Mouse (Mus musculus) right cerebral cortex, postnatal 25 days (tissue): Measurements from ENCODE around the gene Ptgis.
A peak's percentile ranks its signal among the peaks of the same experiment; 100 is the strongest.

Source experiments
- DNase-seq: peaks from one replicate; pipeline ENCODE4 v3.0.0; 2022

Ptgis gene

GRCm38 (mm10) chr2:167189291-167190075 lies 50.9 kb downstream of the Ptgis start:
- peak; percentile 43 for DNase-seq

GRCm38 (mm10) chr2:167188315-167189207 lies 51.8 kb downstream of the Ptgis start:
- DNase-seq = peak; percentile 47

GRCm38 (mm10) chr2:167187119-167187518 lies 53.3 kb downstream of the Ptgis start:
- no peak for DNase-seq

GRCm38 (mm10) chr2:167186544-167186943 lies 53.9 kb downstream of the Ptgis start:
- DNase-seq = no peak

- DNase-seq = no peak
Observed at GRCm38 (mm10) chr2:167186003-167186402, 54.4 kb downstream of the Ptgis start.

- no peak for DNase-seq
Observed at GRCm38 (mm10) chr2:167185432-167185831, 55.0 kb downstream of the Ptgis start.

GRCm38 (mm10) chr2:167181662-167182389 lies 58.6 kb downstream of the Ptgis start:
- DNase-seq = no peak

- DNase-seq = no peak
Observed at GRCm38 (mm10) chr2:167181096-167181495, 59.3 kb downstream of the Ptgis start.

- DNase-seq = no peak
Observed at GRCm38 (mm10) chr2:167179301-167179700, 61.1 kb downstream of the Ptgis start.

- DNase-seq = peak; percentile 60
Observed at GRCm38 (mm10) chr2:167177231-167177641, 63.2 kb downstream of the Ptgis start.

GRCm38 (mm10) chr2:167175284-167175683 lies 65.1 kb downstream of the Ptgis start:
- DNase-seq = no peak

- DNase-seq = no peak
Observed at GRCm38 (mm10) chr2:167173051-167173875, 67.1 kb downstream of the Ptgis start.

GRCm38 (mm10) chr2:167167515-167168212 lies 72.7 kb downstream of the Ptgis start:
- no peak for DNase-seq

GRCm38 (mm10) chr2:167163600-167163999 lies 76.8 kb downstream of the Ptgis start:
- no peak for DNase-seq

GRCm38 (mm10) chr2:167163134-167163533 lies 77.3 kb downstream of the Ptgis start:
- no peak for DNase-seq

- DNase-seq = no peak
Observed at GRCm38 (mm10) chr2:167162516-167163021, 77.8 kb downstream of the Ptgis start.

- DNase-seq = no peak
Observed at GRCm38 (mm10) chr2:167159721-167160120, 80.7 kb downstream of the Ptgis start.

GRCm38 (mm10) chr2:167158780-167159179 lies 81.6 kb downstream of the Ptgis start:
- no peak for DNase-seq

GRCm38 (mm10) chr2:167156118-167156715 lies 84.2 kb downstream of the Ptgis start:
- DNase-seq = no peak

GRCm38 (mm10) chr2:167155541-167155973 lies 84.8 kb downstream of the Ptgis start:
- peak; percentile 80 for DNase-seq

- DNase-seq = no peak
Observed at GRCm38 (mm10) chr2:167150880-167151279, 89.5 kb downstream of the Ptgis start.
